Mouse (Mus musculus): ENCODE measurements around the gene Nkx2-3. TPM values are rescaled to one million over a fixed set of nuclear protein-coding genes. Genes with fewer than 3 reads are reported as not detected.

Gene Nkx2-3
- not detected for total RNA-seq (2021)

GRCm38 (mm10) chr19:43612051-43612450 is at the start of gene Nkx2-3:
Nkx2-3 (plus strand) TSS chr19:43612325.
- intact Hi-C loops (cut with DNase I) = loop anchor here (10.0 kb wide), 1 partner anchor 1543 kb away; the partner anchor contains the start of gene Tlx1
- DNase-seq (ENCODE audit: extremely low spot score in 1 of 2, low spot score in 2 of 2) = peak in 1 of 2 experiments; percentile 35

GRCm38 (mm10) chr19:43563166-43563565 is 49.0 kb upstream of the Nkx2-3 start:
- intact Hi-C loops (cut with DNase I) = no loop called here
- peak in 1 of 2 experiments; percentile 32 for DNase-seq (ENCODE audit: extremely low spot score in 1 of 2, low spot score in 2 of 2)

- intact Hi-C loops (cut with DNase I) = no loop called here
- no peak for DNase-seq (ENCODE audit: extremely low spot score in 1 of 2, low spot score in 2 of 2)
Observed at GRCm38 (mm10) chr19:43568298-43568697, 43.8 kb upstream of the Nkx2-3 start.

- no peak for DNase-seq (ENCODE audit: extremely low spot score in 1 of 2, low spot score in 2 of 2)
- intact Hi-C loops (cut with DNase I) = no loop called here
Observed at GRCm38 (mm10) chr19:43569133-43569532, 43.0 kb upstream of the Nkx2-3 start.

- peak; percentile 53 to 75 for DNase-seq (ENCODE audit: extremely low spot score in 1 of 2, low spot score in 2 of 2)
- intact Hi-C loops (cut with DNase I) = no loop called here
Observed at GRCm38 (mm10) chr19:43570831-43571790, 41.0 kb upstream of the Nkx2-3 start.

GRCm38 (mm10) chr19:43579081-43579796 is 32.9 kb upstream of the Nkx2-3 start:
- intact Hi-C loops (cut with DNase I) = no loop called here
- DNase-seq (ENCODE audit: extremely low spot score in 1 of 2, low spot score in 2 of 2) = no peak

- intact Hi-C loops (cut with DNase I) = no loop called here
Observed at GRCm38 (mm10) chr19:43581185-43581584, 30.9 kb upstream of the Nkx2-3 start.

GRCm38 (mm10) chr19:43583192-43583591 is 28.9 kb upstream of the Nkx2-3 start:
- no peak for DNase-seq (ENCODE audit: extremely low spot score in 1 of 2, low spot score in 2 of 2)
- intact Hi-C loops (cut with DNase I) = no loop called here

More at GRCm38 (mm10) chr19:43581185-43581584, 30.9 kb upstream of the Nkx2-3 start:
- no peak for DNase-seq (ENCODE audit: extremely low spot score in 1 of 2, low spot score in 2 of 2)

- intact Hi-C loops (cut with DNase I) = no loop called here
Observed at GRCm38 (mm10) chr19:43583595-43583994, 28.5 kb upstream of the Nkx2-3 start.

GRCm38 (mm10) chr19:43584788-43585187 is 27.3 kb upstream of the Nkx2-3 start:
- intact Hi-C loops (cut with DNase I) = no loop called here
- peak in 1 of 2 experiments; percentile 43 for DNase-seq (ENCODE audit: extremely low spot score in 1 of 2, low spot score in 2 of 2)

More at GRCm38 (mm10) chr19:43583595-43583994, 28.5 kb upstream of the Nkx2-3 start:
- DNase-seq (ENCODE audit: extremely low spot score in 1 of 2, low spot score in 2 of 2) = no peak

GRCm38 (mm10) chr19:43592026-43592425 is 20.1 kb upstream of the Nkx2-3 start:
- no peak for DNase-seq (ENCODE audit: extremely low spot score in 1 of 2, low spot score in 2 of 2)
- intact Hi-C loops (cut with DNase I) = no loop called here

GRCm38 (mm10) chr19:43596981-43597380 is 15.1 kb upstream of the Nkx2-3 start:
- intact Hi-C loops (cut with DNase I) = no loop called here
- DNase-seq (ENCODE audit: extremely low spot score in 1 of 2, low spot score in 2 of 2) = no peak

- DNase-seq (ENCODE audit: extremely low spot score in 1 of 2, low spot score in 2 of 2) = no peak
- intact Hi-C loops (cut with DNase I) = no loop called here
Observed at GRCm38 (mm10) chr19:43598741-43599660, 13.1 kb upstream of the Nkx2-3 start.

GRCm38 (mm10) chr19:43599776-43600544 is 12.2 kb upstream of the Nkx2-3 start:
- intact Hi-C loops (cut with DNase I) = loop anchor here (5.0 kb wide), 1 partner anchor 1152 kb away; no protein-coding TSS in a partner anchor
- no peak for DNase-seq (ENCODE audit: extremely low spot score in 1 of 2, low spot score in 2 of 2)

GRCm38 (mm10) chr19:43600545-43601331 is 11.4 kb upstream of the Nkx2-3 start:
- DNase-seq (ENCODE audit: extremely low spot score in 1 of 2, low spot score in 2 of 2) = no peak
- intact Hi-C loops (cut with DNase I) = loop anchor here (5.0 kb wide), 1 partner anchor 1152 kb away; no protein-coding TSS in a partner anchor

- intact Hi-C loops (cut with DNase I) = loop anchor here (5.0 kb wide), 1 partner anchor 1151 kb away; no protein-coding TSS in a partner anchor
- DNase-seq (ENCODE audit: extremely low spot score in 1 of 2, low spot score in 2 of 2) = no peak
Observed at GRCm38 (mm10) chr19:43601440-43601839, 10.7 kb upstream of the Nkx2-3 start.

Data from left cerebral cortex, postnatal 10 days (tissue).